Mouse (Mus musculus) T-cell, adult 2 months (primary cell): ENCODE data around the gene Cep126.

ENCODE experiments used
- DNase-seq: peaks from one replicate; pipeline ENCODE4 v3.0.0; 2022; ENCODE audit warnings: low spot score

The Cep126 gene

DNA sequence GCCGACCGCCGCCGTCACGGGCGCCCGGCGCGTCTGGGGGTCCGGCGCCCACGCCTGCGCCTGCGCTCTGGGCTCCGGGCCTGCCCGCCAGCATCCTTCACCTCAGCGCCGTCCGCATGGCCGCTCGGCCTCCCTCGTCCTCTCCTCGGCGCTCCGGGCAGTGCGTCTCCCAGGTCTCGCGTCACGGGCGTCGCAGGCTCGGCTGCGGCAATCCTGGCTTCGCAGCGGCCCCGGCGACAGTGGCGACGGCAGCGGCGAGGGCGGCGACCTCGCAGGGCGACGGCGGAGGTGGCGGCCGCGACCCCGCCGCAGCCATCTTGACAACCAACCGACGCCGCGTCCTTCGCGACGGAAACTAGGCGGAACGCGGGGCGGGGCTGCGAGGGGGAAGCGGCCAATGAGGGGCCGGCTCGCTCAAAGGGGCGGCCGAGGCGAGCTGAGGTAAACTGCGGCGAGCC, at the start of gene Cep126:
TSS of gene Cep126 (minus strand) at position 178 of the 458 bp plus-strand sequence.
- DNase-seq = peak; percentile 19

DNA sequence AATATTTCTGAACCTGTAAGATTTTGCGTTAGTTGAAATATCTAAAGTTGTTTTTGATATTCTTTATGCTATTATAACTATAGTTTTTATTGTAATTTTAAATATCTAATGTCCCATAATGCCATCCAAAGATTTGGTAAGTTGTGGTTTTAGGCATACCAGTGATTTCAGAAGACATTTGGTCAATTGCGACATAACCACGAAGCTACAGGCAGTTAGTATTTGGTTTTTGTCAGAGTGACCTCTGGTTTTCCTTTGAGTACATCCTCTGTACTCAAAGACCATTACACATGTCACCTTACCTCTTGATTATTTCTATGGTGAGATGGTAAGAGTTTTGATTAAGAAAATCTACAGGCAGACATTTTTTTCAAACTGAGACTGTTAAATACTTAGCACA, 45.5 kb upstream of the Cep126 start:
- no peak for DNase-seq

DNA sequence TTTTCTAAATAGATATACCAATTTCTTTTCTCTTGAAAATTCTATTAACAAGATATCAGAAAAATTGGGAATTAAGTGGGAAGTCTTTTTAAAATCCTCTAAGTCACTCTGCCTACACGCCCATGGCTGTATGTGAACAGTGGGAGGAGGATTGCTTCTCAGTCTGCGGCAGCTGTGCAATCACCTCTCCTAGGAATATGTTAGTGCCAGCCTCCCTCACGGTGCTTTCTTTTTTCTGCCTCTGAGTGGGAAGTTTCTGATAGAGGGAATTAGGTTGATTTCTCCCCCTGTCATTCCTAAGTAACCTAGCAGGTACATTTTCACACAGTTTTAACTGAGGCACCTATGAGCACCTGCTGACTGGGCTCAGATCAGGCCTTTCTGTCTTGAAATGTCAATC, 43.0 kb upstream of the Cep126 start:
- DNase-seq = no peak

DNA sequence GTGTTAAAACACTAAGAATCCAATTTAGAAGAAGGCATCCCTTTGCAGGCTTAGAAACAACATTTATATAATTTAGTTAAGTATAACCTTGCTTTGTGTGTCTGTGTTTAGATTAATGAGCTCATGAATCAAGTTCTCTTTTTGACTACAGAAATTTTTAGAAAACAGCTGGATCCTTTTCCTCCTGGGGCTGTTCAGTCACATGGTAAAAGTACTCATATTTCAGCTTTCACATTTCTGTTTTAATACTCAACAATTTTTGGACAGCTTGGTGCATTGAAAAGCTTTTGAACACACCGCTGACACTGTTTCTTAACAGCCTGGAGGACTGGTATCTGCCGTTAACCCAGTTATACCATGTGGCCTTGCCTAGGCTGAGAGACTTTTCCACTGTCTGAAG, 22.9 kb upstream of the Cep126 start:
- DNase-seq = no peak

DNA sequence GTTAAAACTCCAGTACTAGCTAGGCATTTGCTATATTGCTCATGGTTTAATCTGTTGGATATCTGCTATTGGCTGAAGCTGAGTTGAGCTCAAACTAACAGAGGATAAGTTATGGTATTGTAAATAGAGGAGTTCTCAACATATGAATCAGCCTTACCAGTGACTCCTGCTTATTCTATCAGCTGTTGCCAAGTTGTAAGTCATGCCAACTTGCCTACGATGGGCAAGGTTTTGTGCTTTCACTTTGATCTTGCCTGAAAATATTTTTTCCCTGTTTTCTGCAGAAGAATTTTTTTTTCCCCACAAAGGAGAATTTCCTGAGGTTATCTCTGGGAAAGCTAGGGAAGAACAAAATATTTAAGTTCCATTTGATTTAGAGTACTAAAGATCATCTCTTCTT, 5.4 kb upstream of the Cep126 start:
- DNase-seq = no peak

DNA sequence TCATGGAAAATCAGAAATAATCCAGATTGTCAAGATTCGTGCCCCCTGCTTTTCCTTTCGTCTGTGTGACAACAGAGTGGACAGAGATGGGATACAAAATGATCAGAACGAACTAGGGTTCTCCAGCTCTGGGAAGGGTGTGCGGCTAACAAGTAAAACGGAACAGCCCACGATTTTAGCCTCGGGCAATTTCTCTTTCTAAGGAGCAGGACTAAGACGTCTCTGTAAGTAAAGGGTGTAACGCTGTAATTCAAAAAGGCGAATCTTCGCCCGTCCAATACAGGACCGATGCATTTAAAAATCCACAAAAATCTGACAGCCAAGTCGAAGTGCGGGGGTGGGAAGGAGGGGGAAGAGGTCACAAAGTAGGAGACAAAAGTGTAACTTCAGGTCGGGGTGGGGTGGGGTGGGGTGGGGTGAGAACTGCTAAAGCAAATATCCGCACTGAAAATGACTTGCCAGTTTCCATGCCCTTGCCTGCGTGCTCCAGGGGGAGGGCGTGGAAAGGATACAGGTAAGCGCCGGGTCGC, 443 bp downstream of the Cep126 start:
- DNase-seq = no peak

DNA sequence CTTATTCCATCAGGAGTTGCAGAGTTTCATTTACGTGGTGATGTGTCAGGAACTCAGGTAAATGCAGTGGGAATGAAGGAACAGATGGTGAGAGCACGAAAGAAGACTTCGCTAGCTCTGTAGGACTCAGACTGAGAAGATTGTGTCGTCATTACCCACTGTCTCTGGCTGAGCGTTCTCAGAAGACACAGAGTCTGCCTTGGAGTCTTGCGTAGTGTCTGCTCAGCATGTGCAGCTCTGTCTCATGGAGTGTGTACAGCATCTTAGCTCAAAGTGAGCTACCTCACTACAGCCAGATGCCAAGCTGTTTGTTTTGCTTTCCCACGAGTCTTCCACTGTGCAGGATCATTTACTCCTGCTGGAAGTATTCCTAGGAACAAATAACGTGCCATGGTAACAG, 10.6 kb downstream of the Cep126 start:
- no peak for DNase-seq

DNA sequence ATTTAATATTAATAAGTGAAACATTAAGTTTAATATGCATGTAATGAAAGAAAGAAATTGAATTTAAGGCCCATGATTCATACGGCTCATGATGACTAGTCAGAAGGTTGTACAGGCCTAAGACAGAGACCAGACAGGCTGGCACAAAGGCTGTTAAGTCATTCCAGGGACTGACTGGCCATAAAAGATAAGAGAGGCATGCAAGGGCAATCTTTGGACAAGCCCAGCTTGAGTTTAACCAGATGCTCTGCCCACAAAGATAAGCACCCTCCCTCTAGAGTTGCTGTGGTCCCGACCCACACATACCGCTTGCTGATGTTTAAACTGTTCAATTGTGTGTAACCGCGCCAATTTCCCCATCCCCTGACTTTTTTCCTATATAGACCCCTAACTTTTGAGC, 19.6 kb downstream of the Cep126 start:
- no peak for DNase-seq

DNA sequence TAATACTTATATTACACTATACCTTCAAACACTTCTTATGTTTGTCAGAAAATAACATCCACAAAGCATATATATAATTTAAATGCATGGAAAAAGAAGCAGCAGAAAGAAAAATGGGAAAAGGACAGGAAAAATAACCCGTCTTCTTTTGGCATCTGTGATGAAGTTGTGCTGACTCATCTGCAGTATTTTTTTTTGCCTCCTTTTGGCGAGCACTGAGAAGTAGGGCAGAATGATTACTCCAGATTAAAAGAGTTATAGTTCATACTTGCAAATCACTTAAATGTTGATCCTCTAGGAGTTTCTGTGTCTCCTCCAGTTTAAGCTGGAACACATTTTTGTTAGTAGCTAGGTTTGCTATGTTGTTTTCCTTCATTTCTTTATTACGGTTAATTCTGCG, 31.0 kb downstream of the Cep126 start:
- no peak for DNase-seq

DNA sequence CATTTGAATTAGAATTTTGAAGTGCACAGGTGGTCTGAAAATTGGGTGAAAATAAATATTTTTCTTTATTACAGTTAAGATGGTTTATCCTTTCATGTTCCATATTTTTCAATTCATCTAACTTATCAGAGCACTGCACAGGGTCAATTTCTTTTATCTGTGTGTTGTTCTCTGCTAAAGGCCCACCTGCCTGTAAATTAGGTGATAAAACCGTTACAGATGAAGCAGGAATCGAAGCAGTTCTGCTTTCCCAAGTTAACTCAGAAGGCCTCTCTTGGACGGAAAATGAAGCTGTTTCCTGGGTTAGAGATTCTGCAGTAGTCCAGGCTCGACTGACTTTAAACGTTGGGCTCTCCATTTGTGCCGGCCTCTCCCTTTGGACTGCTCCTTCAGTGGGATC, 33.1 kb downstream of the Cep126 start:
- DNase-seq = no peak

DNA sequence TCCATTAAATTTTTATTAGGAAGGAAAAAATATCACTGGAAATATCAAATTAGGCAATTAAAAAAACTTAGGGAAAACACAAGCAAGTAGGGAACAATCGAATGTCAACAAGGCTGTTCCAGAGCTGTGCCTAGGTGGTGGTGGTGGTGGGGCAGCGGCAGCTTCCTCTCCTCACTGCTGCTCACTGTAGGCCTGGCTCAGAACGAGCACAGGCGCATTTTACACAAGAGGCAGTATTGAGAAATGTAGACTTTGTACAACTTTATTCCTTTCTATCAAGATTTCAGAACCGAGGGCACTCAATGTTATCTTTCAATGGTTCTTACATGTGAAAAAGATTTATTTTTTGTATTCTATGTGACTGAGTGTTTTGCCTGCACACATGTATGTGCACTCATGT, 55.2 kb downstream of the Cep126 start:
- no peak for DNase-seq

DNA sequence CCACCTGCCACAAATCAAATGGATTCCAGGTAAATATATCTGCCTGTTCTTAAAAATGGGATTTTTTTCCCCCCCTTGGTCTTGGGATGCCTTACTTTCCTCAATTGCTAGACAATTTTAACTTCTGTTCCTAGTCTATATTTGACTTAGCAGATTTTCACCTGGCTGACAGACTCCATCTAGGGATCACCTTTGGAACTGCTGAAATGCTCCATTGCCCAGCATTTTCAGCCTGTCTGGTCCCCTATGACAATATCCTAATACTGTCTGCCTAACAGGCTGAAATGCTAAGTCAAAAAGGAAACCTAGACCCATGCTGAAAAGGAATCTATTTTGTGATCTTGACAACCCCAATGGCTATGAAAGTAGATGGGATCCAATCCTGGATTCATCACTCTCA, 59.7 kb downstream of the Cep126 start:
- no peak for DNase-seq

DNA sequence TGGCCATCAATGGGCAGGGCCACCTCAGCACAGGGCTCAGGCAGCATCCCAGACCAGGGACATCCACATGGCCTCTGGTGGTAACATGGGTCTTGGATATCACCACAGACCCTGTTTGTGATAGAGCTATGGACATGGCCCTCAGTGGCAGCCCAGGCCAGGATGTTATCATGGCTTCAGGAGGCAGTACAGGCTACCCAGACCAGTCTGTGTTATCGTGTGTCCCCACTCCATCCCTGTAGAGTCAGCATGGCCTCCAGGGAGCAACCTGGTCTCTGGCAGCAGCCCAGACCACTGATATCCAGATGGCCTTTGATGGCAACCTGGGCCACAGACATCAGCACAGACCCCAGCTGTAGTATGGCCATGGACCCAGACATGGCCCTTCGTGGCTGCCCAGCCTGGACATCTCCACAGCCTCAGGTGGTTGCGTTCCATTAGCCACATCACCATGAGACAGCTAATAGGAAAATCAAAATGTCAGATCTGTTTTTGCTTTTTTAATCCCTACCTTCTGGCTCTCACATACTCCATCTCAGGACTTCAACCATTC, 60.8 kb downstream of the Cep126 start:
- DNase-seq = no peak

DNA sequence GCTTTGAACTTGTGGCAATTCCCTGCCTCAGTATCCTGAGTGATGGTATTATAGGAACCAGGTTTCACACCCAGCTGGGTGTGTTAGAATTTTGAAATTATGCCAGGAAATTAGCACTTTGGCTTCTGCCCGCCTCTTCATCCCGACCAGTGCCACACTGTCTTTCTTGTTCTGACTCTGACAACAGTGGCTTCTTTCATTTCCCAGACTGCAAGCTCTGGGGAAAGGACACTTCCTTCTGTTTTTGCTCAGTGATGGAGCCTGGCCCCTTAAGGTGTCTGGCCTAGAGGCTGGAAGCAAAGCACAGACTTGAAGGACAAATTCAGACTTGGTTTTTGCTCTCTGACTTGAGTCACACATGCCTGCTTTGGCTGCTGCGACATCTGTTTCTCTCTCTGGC, 74.5 kb downstream of the Cep126 start:
- no peak for DNase-seq

DNA sequence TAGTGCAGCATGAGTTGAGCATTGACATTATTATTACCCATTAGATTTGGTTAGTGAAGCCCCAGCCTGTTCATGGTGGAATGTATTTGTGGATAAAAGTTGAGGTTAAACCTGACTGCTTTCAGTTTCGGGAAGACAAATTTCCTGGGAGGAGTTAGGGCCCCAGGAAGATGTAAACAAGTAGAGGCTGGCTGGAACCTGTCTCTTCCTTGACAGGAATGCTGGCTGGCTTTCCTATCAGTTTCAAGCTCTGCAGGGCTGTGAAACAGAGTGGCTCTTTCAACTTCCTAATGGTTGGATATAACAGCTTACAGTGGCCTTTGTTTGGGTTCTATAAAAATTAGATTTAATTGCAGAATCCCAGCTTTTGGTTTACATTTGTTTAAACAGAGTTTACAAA, 79.3 kb downstream of the Cep126 start:
- DNase-seq = no peak

DNA sequence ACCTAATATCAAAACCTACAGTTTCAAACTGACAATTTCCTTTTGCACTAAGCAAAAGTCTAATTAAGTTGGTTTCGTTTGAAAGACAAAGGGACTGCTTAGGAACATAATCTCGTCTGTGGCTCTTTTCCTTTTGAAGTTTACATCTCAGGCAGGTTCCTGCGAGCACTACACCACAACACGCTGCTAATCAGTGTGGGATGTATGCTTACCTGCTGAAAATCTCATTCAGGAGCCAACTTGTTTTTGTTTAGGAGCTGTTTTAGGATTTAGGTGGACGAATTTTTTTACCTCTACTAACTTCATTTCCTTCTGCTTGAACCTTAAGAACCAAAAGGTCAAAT, 91.1 kb downstream of the Cep126 start:
- DNase-seq = no peak

DNA sequence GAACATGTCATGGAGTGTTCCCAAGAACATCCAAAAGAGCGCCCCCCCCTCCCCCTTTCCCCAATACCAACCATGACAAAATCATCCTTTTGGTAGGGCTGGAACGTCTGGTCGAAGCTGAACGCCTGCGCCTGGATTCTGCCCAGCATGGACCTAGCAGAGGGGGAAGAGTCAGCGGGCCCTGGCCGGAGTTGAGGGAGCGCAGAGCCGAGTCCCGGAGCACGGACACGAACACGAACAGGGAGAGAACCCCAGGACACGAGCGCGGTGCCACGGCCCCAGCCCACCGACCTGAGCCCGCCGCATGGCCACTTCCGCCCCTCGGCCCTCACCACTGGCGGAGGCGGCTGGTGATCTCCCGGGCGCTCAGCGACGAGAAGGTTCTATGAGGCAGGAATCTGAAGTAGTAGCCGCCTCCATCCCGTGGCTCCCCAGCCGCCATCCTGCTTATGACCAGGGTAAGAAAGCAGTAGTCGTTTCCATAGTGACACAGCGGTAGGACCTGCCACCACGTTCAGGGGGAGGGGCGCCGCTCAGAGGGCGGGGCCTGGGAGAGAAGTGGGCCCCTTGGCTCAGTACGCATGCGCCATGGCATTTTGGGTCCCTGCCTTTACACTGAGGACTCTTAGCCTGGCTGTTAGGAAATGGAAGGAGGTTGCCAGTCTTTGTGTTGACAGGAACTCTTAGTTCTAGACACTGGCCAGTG, 91.6 kb downstream of the Cep126 start, which contains the start of gene Cfap300:
TSS of gene Cfap300 (minus strand) at position 486 of the 706 bp plus-strand sequence.
- peak; percentile 87 for DNase-seq

DNA sequence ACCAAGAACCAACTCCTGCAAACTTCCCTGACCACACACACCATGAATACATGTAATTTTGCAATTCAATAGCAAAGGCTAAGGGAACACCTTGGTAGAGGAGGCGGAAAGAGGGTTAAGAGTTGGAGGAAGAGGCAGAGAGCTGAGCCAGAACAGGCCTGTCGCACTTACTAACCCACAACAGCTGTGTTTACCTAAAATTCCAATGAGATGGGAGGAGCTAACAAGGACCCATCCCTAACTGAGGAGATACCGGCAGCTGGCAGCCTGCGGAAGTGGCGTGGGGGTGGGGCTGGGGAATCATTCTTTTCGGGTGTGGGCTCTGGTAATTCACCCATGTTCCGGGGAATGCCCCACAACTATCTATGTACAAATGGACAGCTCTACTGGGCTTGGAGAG, 98.5 kb downstream of the Cep126 start:
- no peak for DNase-seq

DNA sequence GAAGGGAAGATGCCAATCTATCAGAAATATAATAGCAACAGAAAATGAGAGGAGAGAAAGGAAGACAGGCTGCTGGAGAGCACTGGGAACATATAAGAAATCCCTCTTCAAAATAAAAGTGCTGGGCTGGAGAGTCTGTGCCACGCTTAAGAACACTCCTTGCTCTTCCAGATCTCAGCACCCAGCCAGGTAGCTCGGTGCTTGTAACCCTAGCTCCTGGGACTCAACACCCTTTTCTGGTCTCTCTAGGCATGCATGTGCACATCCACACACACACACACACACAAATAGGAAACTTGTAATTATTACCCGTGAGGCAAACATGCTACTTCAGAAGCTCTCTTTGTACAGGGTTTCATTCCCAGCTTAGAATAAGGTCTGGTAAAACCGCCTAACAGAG, 99.0 kb downstream of the Cep126 start:
- DNase-seq = no peak

DNA sequence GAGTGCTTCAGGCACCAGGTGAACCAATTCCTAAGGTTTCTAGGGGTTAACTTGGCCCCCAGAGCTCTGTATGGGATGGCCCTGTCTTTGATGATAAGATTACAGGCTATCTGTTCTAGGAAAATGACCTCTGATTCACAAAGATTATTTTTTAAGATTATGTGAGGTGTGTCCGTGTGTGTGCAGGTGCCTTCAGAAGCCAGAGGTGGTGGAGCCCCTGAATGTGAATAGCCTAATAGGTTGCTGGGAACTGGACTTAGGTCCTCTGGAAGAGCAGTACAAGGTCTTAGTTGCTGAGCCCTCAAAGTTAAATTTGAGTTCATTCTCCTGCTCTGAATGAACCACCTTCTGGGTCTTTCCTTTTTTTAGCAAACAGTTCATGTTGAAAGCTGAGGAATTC, 100.0 kb downstream of the Cep126 start:
- DNase-seq = no peak

DNA sequence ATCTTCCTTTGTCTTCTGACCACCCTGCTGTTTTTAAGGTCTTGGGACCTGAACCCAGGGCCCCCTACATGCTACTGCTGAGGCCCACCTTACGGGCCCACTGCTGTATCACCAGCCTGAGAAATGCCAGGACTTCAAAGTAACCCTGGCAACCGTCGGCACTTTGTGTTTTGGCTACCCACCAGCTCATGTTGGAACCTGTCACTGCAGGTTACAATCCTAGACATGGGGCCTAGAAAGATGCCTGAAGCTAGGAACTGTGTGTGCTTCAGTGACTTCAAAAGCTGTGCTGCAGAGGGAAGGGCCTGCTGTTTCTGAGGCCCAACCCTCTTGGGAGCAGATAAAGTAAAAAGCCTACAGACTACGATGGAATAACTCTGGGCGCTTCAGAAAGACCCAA, 101.2 kb downstream of the Cep126 start:
- DNase-seq = no peak
